Mouse (Mus musculus): ENCODE data around the gene Plekhg4. TPM values are rescaled to one million over a fixed set of nuclear protein-coding genes. Genes with fewer than 3 reads are reported as not detected.

The Plekhg4 gene
- polyA plus RNA-seq, 1 experiment from 2014 or later = 0.55 TPM

DNA sequence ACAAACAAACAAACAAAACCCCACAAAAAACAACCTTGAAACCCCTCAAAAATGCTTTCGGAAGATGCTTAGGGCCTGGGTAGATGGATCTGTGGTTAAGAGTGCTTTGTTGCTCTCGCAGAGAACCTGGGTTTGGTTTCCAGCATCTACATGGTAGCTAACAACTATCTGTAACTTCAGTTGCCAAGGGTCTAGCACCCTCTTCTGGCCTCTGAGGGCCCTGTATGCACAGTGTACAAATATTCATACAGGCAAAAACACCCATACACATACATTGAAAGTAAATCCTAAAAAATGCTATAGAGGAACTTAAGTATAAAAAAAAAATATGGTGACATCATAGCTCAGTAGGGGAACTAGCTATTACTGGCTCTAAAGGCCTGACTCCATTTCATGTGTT, 11.0 kb downstream of the Plekhg4 start:
- Histone ChIP-seq H3K4me2 (no peak overlapping the region), H3K4me1 (peaks cover 40% of the 10 kb centered on the region), H3K4me3 (no peak overlapping the region), H3K27me3 (no peaks in the 10 kb centered on the region), H3K36me3 (no peaks in the 10 kb centered on the region), H3K27ac (no peak overlapping the region), H3K9me3 (no peaks in the 10 kb centered on the region), H3K9ac (no peak overlapping the region)
- WGBS = 96% methylated on average over 2 of the region's 2 CpGs
- no peak for ATAC-seq (ENCODE audit: insufficient number of reproducible peaks, low FRiP score, low TSS enrichment, low read depth)

DNA sequence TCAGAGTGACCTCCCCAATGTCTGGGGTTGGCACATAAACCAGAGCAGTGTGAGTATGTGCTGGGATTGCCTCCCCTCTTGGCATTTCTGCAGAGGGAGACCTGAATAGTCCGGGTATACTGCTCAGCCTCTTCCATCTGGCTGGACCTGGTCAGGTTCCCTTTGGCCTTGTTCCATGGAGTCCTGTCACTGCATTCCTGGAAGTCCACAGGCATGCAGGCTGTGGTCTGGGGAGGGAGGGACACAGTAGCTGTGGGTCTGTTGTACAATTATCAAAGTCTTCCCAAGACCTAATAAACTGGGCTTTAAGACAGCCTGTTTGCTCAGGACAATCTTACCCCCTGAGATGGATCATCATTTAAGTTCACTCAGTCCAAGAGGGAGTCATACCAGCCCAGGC, 14.1 kb downstream of the Plekhg4 start:
- 37% methylated on average over 1 of the region's 1 CpGs for WGBS
- H3K4me3 ChIP-seq = no peak overlapping the region
- H3K9me3 ChIP-seq = no peaks in the 10 kb centered on the region
- no peak overlapping the region for H3K4me2 ChIP-seq
- H3K36me3 ChIP-seq = no peaks in the 10 kb centered on the region
- no peaks in the 10 kb centered on the region for H3K27me3 ChIP-seq
- H3K27ac ChIP-seq = no peak overlapping the region
- peaks cover 26% of the 10 kb centered on the region for H3K4me1 ChIP-seq
- no peak overlapping the region for H3K9ac ChIP-seq
- no peak for ATAC-seq (ENCODE audit: insufficient number of reproducible peaks, low FRiP score, low TSS enrichment, low read depth)

DNA sequence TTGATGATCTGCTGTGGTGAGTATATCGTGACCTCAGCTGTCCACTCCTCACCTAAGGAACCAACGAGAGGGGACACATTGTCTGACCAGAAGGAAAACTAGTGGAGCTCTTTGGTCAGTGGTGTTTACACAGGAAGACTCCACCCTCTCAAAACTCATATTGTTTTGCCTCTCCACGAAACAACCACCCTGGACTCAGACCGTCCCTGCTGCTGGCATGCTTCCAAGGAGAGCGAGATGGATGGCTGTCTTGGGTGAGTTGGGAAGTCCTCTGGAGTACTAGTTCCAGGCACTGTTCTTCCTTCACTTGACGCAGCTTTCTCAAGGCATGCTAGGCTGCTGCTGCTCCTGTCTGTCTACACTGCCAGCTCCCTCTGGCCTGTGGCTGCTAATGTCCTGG, 16.0 kb downstream of the Plekhg4 start:
- Histone ChIP-seq H3K4me3 (no peak overlapping the region), H3K27me3 (no peaks in the 10 kb centered on the region), H3K4me2 (no peak overlapping the region), H3K4me1 (peaks cover 26% of the 10 kb centered on the region), H3K9ac (no peak overlapping the region), H3K36me3 (no peaks in the 10 kb centered on the region), H3K9me3 (no peaks in the 10 kb centered on the region), H3K27ac (no peak overlapping the region)
- WGBS = 74% methylated on average over 6 of the region's 6 CpGs
- no peak for ATAC-seq (ENCODE audit: insufficient number of reproducible peaks, low FRiP score, low TSS enrichment, low read depth)

DNA sequence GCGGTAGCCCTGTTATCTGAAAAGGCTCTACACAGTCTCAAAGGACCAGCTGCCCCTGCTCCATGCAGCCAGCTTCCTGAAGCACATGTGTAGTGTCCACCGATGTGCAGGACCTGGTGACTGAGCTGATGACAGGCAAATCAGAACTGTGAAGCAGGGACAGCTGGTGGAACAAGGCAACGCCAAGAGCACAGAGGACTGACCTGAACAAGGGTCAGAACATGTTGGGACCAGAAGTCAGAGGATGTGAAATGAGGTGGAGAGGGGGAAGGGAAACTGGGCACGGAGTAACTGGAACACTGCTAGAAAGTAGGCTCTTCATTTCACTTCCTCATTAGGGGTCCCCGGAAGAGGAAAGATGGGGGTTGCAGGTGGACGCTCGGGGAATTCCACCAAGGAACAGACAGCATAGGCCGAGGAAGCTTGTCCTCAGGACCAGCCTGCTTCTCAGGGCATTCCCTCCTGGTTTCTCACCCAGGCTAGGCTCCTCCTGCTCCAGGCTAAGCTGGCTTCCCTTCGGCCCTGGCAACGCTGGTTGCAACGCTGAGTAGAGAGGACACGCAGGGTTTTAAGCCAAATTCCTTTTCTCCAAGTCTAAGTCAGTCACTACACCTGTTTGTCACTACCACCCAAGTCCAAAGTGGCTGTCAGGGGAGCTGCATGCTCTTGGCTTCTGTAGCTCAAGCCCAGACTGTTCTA, 20.2 kb downstream of the Plekhg4 start:
- no peak overlapping the region for H3K27ac ChIP-seq
- 81% methylated on average over 12 of the region's 12 CpGs for WGBS

DNA sequence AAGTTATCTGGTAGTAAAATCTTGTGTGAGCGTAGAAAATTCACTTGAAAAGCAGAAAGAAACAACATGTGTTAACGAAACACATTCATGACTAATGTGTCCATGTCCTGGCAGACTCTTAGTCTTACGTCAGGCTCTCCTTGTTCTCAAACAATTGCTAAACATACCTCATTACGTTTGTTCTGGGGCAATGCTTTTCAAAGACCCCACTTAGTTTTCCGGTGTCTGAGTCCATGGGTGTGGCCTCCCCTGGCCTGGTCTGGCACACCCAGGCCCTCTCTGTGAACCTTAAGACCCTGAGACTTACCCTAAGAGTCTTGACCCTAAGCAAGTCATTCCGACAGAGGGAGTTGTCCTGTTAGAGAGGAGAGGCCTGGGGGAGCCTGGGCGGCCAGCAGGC, 20.8 kb downstream of the Plekhg4 start:
- Histone ChIP-seq H3K27ac (no peak overlapping the region), H3K9me3 (no peaks in the 10 kb centered on the region), H3K36me3 (no peaks in the 10 kb centered on the region), H3K4me1 (no peaks in the 10 kb centered on the region), H3K4me3 (no peak overlapping the region), H3K9ac (no peak overlapping the region), H3K4me2 (no peak overlapping the region), H3K27me3 (no peaks in the 10 kb centered on the region)
- WGBS = 73% methylated on average over 7 of the region's 7 CpGs
- no peak for ATAC-seq (ENCODE audit: insufficient number of reproducible peaks, low FRiP score, low TSS enrichment, low read depth)

More for the DNA sequence above, 20.2 kb downstream of the Plekhg4 start:
- Histone ChIP-seq H3K9ac (no peak overlapping the region), H3K4me3 (no peak overlapping the region), H3K4me2 (no peak overlapping the region), H3K4me1 (no peaks in the 10 kb centered on the region), H3K9me3 (no peaks in the 10 kb centered on the region), H3K27me3 (no peaks in the 10 kb centered on the region), H3K36me3 (no peaks in the 10 kb centered on the region)
- no peak for ATAC-seq (ENCODE audit: insufficient number of reproducible peaks, low FRiP score, low TSS enrichment, low read depth)

DNA sequence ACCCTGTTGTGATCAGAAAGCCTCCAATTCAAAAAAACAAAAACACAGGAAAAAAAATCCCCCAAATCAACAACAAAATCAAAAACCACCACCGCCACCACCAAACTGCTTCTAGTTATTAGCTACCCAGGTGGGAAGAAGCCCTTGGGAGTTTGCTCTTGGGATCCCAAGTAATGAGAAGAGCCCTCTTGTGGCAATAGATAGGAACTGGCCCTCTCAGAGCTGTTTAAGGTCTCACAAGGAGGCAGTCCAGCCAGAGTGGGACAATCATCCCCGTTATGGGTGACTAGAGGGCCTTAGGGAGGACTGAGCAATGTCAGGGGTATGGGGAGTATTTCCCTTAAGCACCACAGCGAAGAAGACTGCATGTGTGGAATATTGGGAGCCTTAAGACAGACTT, 24.7 kb downstream of the Plekhg4 start:
- no peak for ATAC-seq (ENCODE audit: insufficient number of reproducible peaks, low FRiP score, low TSS enrichment, low read depth)

DNA sequence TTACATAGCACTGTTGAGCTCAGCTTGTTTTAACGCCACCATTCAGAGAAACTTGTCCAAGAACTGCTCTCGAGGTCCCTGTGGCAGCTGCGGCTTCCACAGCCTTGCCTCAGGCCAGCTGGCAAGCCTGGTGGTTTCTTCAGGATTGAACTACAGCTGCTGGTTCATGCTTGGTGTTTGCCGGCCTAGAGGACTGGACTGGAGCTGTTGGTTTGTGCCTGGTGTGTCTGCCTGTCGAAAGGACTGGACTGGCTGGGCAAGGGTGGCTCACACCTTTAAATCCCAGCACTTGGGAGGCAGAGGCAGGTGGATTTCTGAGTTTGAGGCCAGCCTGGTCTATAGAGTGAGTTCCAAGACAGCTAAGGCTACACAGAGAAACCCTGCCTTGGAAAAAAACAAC, 26.9 kb downstream of the Plekhg4 start:
- Histone ChIP-seq H3K4me2 (no peak overlapping the region), H3K27me3 (no peaks in the 10 kb centered on the region), H3K4me3 (no peak overlapping the region), H3K36me3 (no peaks in the 10 kb centered on the region), H3K9ac (no peak overlapping the region), H3K9me3 (no peaks in the 10 kb centered on the region), H3K4me1 (no peaks in the 10 kb centered on the region), H3K27ac (no peak overlapping the region)
- WGBS = 83% methylated on average over 5 of the region's 5 CpGs
- ATAC-seq (ENCODE audit: insufficient number of reproducible peaks, low FRiP score, low TSS enrichment, low read depth) = no peak

More for the DNA sequence above, 24.7 kb downstream of the Plekhg4 start:
- H3K9me3 ChIP-seq = no peaks in the 10 kb centered on the region
- H3K27me3 ChIP-seq = no peaks in the 10 kb centered on the region
- WGBS = 33% methylated on average over 3 of the region's 3 CpGs
- no peak overlapping the region for H3K4me3 ChIP-seq
- H3K4me2 ChIP-seq = no peak overlapping the region
- no peak overlapping the region for H3K27ac ChIP-seq
- H3K36me3 ChIP-seq = no peaks in the 10 kb centered on the region
- no peaks in the 10 kb centered on the region for H3K4me1 ChIP-seq
- H3K9ac ChIP-seq = no peak overlapping the region

DNA sequence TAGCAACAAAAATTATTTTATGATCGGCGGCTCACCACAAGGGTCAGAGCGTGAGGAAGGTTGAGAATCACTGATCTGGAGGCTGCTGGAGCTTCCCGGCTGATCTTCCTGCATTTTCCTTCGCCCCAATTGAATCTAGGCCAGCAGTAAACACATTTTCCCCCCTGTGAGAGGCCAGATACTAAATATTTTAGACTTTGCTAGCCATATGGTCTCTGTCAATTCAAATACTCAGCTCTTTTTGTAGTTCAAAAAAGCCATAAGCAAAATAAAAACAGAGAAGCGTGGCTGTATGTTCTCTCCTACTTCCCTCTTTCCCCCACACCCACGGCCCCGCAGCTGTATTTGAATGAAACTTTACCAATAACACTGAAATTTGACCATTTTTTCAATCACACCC, 30.4 kb downstream of the Plekhg4 start:
- 83% methylated on average over 8 of the region's 8 CpGs for WGBS
- Histone ChIP-seq H3K27ac (no peak overlapping the region), H3K4me2 (no peak overlapping the region), H3K4me3 (no peak overlapping the region), H3K27me3 (no peaks in the 10 kb centered on the region), H3K9me3 (no peaks in the 10 kb centered on the region), H3K4me1 (peaks cover 7% of the 10 kb centered on the region; the same call in 1 of the 2 replicates), H3K9ac (no peak overlapping the region), H3K36me3 (no peaks in the 10 kb centered on the region)
- no peak for ATAC-seq (ENCODE audit: insufficient number of reproducible peaks, low FRiP score, low TSS enrichment, low read depth)

DNA sequence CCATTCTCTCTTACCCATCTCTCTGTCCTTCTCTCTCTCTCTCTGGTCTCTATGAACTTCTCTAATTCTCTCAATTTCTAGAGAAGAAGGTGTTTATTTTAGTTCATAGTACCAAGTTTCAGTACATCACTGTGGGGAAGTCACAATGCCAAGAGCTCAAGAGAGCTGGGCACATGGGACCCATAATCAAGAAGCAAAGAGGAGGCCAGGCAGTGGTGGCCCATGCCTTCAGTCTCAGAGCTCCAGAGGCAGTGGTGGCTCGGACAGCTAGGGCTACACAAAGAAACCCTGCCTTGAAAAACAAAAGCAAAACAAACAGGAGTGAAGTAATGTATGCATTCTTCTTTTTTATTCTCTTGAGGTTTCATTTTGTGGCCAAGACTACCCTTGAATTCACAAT, 31.4 kb downstream of the Plekhg4 start:
- Histone ChIP-seq H3K4me2 (no peak overlapping the region), H3K9ac (no peak overlapping the region), H3K27ac (no peak overlapping the region), H3K4me1 (peaks cover 7% of the 10 kb centered on the region; the same call in 1 of the 2 replicates), H3K4me3 (no peak overlapping the region), H3K9me3 (no peaks in the 10 kb centered on the region), H3K36me3 (no peaks in the 10 kb centered on the region), H3K27me3 (no peaks in the 10 kb centered on the region)
- whole genome bisulfite sequencing = 59% methylated on average over 1 of the region's 1 CpGs
- ATAC-seq (ENCODE audit: insufficient number of reproducible peaks, low FRiP score, low TSS enrichment, low read depth) = no peak

DNA sequence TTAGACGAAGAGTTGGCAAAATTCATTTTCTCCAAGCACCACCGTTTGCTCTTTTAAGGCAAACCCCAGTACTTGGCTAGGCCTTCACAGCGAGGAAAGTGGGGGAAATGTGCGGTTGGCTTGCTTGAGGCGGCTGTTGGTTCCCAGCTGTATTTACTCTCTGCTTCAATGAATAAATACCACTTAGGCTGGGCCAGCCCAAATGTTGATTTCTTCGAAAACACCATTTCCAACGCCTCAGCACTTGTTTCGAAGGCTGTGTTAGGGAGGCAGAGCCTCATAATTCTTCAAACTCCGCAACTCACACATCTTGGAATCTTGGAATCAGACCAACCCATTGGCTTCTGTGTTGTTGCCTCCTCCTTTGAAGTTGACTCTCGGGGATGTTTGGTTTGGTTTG, 33.3 kb downstream of the Plekhg4 start:
- no peaks in the 10 kb centered on the region for H3K27me3 ChIP-seq
- no peaks in the 10 kb centered on the region for H3K9me3 ChIP-seq
- no peaks in the 10 kb centered on the region for H3K36me3 ChIP-seq
- H3K4me2 ChIP-seq = no peak overlapping the region
- no peak overlapping the region for H3K4me3 ChIP-seq
- no peak overlapping the region for H3K9ac ChIP-seq
- WGBS = 50% methylated on average over 10 of the region's 10 CpGs
- no peak overlapping the region for H3K27ac ChIP-seq
- ATAC-seq (ENCODE audit: insufficient number of reproducible peaks, low FRiP score, low TSS enrichment, low read depth) = no peak
- H3K4me1 ChIP-seq = peaks cover 7% of the 10 kb centered on the region; the same call in 1 of the 2 replicates

DNA sequence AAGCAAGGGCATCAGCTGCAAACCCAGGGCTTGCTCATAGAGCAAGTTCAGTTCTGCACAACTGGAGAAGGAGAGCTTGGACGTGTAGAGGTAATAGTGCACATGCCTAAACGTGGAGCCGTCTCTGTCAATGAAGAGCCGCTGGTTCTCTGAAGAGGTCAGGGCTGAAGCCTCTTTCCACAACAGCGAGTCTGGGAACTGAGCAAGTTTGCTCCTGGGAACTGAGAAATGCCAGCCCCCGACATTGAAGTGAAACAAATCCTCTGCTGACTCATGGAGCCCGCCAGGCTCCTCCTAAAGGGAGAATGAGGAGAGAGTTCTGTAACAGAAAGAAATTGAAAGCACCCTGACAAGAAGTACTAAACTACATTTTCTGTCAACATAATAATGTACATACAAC, 35.3 kb downstream of the Plekhg4 start:
- no peak overlapping the region for H3K4me2 ChIP-seq

DNA sequence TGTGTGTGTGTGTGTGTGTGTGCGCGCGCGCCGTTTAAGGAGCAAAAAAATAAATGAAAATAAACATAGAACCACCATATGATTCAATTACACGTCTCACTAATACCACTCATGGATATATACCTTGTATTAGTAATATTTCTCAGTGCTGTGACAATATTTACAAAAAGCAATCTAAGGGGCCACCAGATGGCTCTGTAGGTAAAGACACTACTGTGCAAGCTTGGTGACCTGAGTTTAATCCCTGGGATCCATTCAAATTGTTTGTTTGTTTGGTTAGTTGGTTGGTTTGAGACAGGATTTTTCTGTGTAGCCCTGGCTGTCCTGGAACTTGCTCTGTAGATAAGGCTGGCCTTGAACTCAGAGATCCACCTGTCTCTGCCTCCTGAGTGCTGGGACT, 36.9 kb downstream of the Plekhg4 start:
- H3K9me3 ChIP-seq = no peaks in the 10 kb centered on the region
- 95% methylated on average over 6 of the region's 6 CpGs for WGBS
- peaks cover 32% of the 10 kb centered on the region for H3K27me3 ChIP-seq
- no peak overlapping the region for H3K4me2 ChIP-seq
- no peaks in the 10 kb centered on the region for H3K36me3 ChIP-seq
- no peak for ATAC-seq (ENCODE audit: insufficient number of reproducible peaks, low FRiP score, low TSS enrichment, low read depth)
- no peak overlapping the region for H3K4me3 ChIP-seq
- H3K4me1 ChIP-seq = peaks cover 12% of the 10 kb centered on the region
- no peak overlapping the region for H3K9ac ChIP-seq
- no peak overlapping the region for H3K27ac ChIP-seq

More for the DNA sequence above, 35.3 kb downstream of the Plekhg4 start:
- 58% methylated on average over 7 of the region's 7 CpGs for WGBS
- no peak overlapping the region for H3K4me3 ChIP-seq
- H3K9me3 ChIP-seq = no peaks in the 10 kb centered on the region
- H3K4me1 ChIP-seq = peaks cover 9% of the 10 kb centered on the region
- no peak overlapping the region for H3K9ac ChIP-seq
- peaks cover 16% of the 10 kb centered on the region for H3K27me3 ChIP-seq
- no peaks in the 10 kb centered on the region for H3K36me3 ChIP-seq
- no peak for ATAC-seq (ENCODE audit: insufficient number of reproducible peaks, low FRiP score, low TSS enrichment, low read depth)
- no peak overlapping the region for H3K27ac ChIP-seq

DNA sequence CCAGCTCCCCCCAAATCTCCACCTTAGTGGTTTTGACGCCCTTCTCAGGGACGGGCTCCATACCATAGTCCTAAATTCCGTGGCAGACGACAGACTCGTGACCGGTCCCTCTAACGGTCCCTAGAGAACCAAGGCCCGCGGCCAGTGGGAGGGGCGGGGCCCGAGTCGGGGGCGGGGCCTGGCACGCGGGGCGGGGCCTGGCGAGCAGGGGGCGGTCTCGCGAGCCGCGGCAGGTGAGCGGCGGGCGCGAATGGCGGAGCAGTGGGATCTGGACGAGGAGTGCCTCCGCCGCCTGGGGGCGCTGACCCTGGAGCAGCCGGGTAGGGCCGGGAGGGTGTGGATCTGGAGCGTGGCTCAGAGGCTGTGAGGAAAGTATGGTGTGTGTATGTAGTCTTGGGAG, 40.3 kb downstream of the Plekhg4 start, which contains the start of the genes Kctd19 and Lrrc36:
Kctd19 (minus strand) TSS at position 112 of the 400 bp plus-strand sequence.
Lrrc36 (plus strand) TSS at position 181 of the 400 bp plus-strand sequence.
- 2% methylated on average over 34 of the region's 34 CpGs for WGBS
- no peaks in the 10 kb centered on the region for H3K36me3 ChIP-seq
- no peaks in the 10 kb centered on the region for H3K9me3 ChIP-seq
- no peak for ATAC-seq (ENCODE audit: insufficient number of reproducible peaks, low FRiP score, low TSS enrichment, low read depth)
- peak within 1 kb of the TSS; percentile 56 for H3K4me2 ChIP-seq
- peak within 1 kb of the TSS; percentile 31 for H3K4me3 ChIP-seq
- peaks cover 40% of the 10 kb centered on the region for H3K27me3 ChIP-seq
- no peak within 1 kb of the TSS for H3K27ac ChIP-seq
- H3K4me1 ChIP-seq = peaks cover 4% of the 10 kb centered on the region
- H3K9ac ChIP-seq = no peak within 1 kb of the TSS

All from limb, embryonic 15.5 days (tissue).